Mouse (Mus musculus): ENCODE results near the gene Dhcr24. TPM values are rescaled to one million over a fixed set of nuclear protein-coding genes. Genes with fewer than 3 reads are reported as not detected.

The Dhcr24 gene
- polyA plus RNA-seq, 1 experiment from 2014 or later, result 6.7 TPM

- H3K9ac ChIP-seq (replicated peaks), result peak overlapping the region; percentile 88
- H3K27ac ChIP-seq (replicated peaks), result no peak overlapping the region
- peaks cover 33% of the 10 kb centered on the region for H3K4me1 ChIP-seq
- 49% methylated on average over 9 of the region's 9 CpGs for WGBS
- no peaks in the 10 kb centered on the region for H3K27me3 ChIP-seq
- peak overlapping the region; percentile 87 for H3K4me2 ChIP-seq (replicated peaks)
- no peaks in the 10 kb centered on the region for H3K9me3 ChIP-seq
- ATAC-seq (ENCODE audit: low FRiP score, low read depth), result no peak
- H3K36me3 ChIP-seq, result peaks cover 42% of the 10 kb centered on the region
- H3K4me3 ChIP-seq, result peak overlapping the region; percentile 90
Observed at GRCm38 (mm10) chr4:106562837-106563790, 2.3 kb downstream of the Dhcr24 start.

DNA sequence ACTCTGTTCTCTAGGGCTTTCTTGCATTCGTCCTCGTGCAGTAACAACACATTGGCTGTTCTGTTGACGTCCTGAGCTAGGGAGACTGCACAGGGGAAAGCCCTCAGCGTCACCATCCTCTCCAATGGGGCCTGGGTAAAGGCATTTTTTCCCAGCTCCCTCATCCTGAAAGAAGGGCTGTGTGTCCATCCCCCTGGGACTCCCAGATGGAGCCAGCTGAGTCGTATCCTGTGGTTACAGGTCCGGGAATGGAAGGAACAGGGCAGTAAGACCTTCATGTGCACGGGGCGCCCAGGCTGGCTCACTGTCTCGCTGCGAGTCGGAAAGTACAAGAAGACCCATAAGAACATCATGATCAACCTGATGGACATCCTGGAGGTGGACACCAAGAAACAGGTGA, 3.3 kb downstream of the Dhcr24 start:
- Histone ChIP-seq H3K4me3 (no peak overlapping the region), H3K27me3 (no peaks in the 10 kb centered on the region), H3K9ac (replicated peaks) (no peak overlapping the region)

DNA sequence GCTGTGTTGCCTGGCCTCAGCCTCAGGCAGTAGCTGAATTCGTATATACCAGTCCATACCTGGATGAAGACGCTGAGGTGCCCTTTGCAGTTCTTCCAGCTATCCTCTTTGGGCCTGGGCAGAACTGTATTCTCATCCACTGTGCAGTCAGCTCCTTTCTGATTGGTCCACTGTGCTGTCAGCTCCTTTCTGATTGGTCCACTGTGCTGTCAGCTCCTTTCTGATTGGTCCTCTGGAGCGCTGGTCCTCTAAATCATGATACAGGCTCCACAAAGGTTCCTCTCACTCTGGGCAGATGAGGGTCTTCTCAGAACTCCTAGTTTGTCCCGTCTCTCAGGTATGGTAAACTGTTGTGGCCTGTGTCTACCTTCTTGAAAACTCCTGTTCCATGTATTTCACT, 8.8 kb downstream of the Dhcr24 start:
- no peaks in the 10 kb centered on the region for H3K9me3 ChIP-seq
- peaks cover 94% of the 10 kb centered on the region for H3K36me3 ChIP-seq
- WGBS, result 90% methylated on average over 4 of the region's 4 CpGs
- H3K4me1 ChIP-seq, result no peaks in the 10 kb centered on the region
- no peak for ATAC-seq (ENCODE audit: low FRiP score, low read depth)
- H3K4me3 ChIP-seq, result no peak overlapping the region
- H3K9ac ChIP-seq (replicated peaks), result no peak overlapping the region
- no peak overlapping the region for H3K27ac ChIP-seq (replicated peaks)
- no peaks in the 10 kb centered on the region for H3K27me3 ChIP-seq
- no peak overlapping the region for H3K4me2 ChIP-seq (replicated peaks)

More for the DNA sequence above, 3.3 kb downstream of the Dhcr24 start:
- 86% methylated on average over 11 of the region's 11 CpGs for WGBS
- Histone ChIP-seq H3K4me1 (peaks cover 33% of the 10 kb centered on the region), H3K4me2 (replicated peaks) (peak overlapping the region; percentile 87), H3K36me3 (peaks cover 48% of the 10 kb centered on the region), H3K27ac (replicated peaks) (no peak overlapping the region), H3K9me3 (no peaks in the 10 kb centered on the region)
- no peak for ATAC-seq (ENCODE audit: low FRiP score, low read depth)

DNA sequence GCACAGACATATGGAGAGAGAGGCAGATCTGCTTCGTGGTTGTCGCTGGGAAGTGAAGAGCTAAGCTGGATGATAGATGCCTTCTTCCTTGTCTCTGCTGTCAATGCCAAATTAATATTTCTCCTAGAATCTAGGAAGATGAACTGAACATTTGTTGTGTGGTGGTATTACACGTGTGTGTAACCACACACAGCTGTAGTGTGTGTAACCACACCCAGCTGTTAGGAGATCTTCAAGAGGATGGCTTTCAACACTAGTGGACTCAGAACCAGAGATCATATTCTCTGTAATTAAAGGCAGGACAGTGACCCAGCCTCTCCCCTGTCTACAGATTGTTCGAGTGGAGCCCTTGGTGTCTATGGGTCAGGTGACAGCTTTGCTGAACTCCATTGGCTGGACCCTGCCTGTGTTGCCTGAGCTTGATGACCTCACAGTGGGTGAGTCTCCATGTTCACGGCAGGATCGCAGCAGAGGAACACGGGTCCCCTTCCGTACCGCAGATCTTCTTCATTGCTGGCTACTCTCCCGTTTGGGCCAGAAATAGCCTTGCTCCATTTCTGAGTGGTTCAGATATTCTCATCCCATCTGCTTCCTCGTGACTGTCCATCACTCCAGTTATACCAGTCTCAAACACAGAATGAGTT, 10.4 kb downstream of the Dhcr24 start:
- no peaks in the 10 kb centered on the region for H3K9me3 ChIP-seq
- no peak overlapping the region for H3K4me2 ChIP-seq (replicated peaks)
- no peak for ATAC-seq (ENCODE audit: low FRiP score, low read depth)
- H3K36me3 ChIP-seq, result peaks cover 94% of the 10 kb centered on the region
- H3K9ac ChIP-seq (replicated peaks), result no peak overlapping the region
- H3K4me3 ChIP-seq, result no peak overlapping the region
- no peak overlapping the region for H3K27ac ChIP-seq (replicated peaks)
- H3K4me1 ChIP-seq, result no peaks in the 10 kb centered on the region
- no peaks in the 10 kb centered on the region for H3K27me3 ChIP-seq
- 90% methylated on average over 11 of the region's 11 CpGs for WGBS

- H3K4me1 ChIP-seq, result no peaks in the 10 kb centered on the region
- no peaks in the 10 kb centered on the region for H3K9me3 ChIP-seq
- no peak overlapping the region for H3K27ac ChIP-seq (replicated peaks)
- H3K36me3 ChIP-seq, result peaks cover 99% of the 10 kb centered on the region
- no peak overlapping the region for H3K4me2 ChIP-seq (replicated peaks)
- 95% methylated on average over 8 of the region's 8 CpGs for WGBS
- H3K9ac ChIP-seq (replicated peaks), result no peak overlapping the region
- no peak overlapping the region for H3K4me3 ChIP-seq
- ATAC-seq (ENCODE audit: low FRiP score, low read depth), result no peak
- H3K27me3 ChIP-seq, result no peaks in the 10 kb centered on the region
Observed at GRCm38 (mm10) chr4:106575022-106575421, 14.2 kb downstream of the Dhcr24 start.

DNA sequence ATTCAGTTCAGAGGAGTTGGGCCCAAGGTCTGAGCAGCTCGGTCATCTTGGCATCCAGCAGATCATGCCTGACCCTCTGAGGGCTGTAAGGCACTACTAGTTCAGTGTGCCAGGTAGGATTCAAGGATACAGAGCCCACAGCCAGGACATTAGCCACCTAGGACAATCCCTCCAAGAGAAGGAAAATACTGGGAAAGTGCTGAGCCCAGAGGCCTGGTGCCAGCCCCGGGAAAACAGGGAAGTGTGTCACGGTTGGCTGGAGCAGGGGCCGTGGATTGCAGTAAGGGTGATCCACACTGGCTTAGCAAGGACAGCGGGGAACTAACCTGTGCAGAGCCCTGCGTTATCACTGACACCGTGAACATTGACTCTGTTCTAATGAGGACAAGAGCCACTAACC, 16.7 kb downstream of the Dhcr24 start:
- Histone ChIP-seq H3K4me2 (replicated peaks) (no peak overlapping the region), H3K36me3 (peaks cover 100% of the 10 kb centered on the region), H3K27ac (replicated peaks) (no peak overlapping the region), H3K4me1 (no peaks in the 10 kb centered on the region), H3K9ac (replicated peaks) (no peak overlapping the region), H3K9me3 (no peaks in the 10 kb centered on the region), H3K4me3 (no peak overlapping the region), H3K27me3 (no peaks in the 10 kb centered on the region)
- no peak for ATAC-seq (ENCODE audit: low FRiP score, low read depth)
- WGBS, result 82% methylated on average over 7 of the region's 7 CpGs

DNA sequence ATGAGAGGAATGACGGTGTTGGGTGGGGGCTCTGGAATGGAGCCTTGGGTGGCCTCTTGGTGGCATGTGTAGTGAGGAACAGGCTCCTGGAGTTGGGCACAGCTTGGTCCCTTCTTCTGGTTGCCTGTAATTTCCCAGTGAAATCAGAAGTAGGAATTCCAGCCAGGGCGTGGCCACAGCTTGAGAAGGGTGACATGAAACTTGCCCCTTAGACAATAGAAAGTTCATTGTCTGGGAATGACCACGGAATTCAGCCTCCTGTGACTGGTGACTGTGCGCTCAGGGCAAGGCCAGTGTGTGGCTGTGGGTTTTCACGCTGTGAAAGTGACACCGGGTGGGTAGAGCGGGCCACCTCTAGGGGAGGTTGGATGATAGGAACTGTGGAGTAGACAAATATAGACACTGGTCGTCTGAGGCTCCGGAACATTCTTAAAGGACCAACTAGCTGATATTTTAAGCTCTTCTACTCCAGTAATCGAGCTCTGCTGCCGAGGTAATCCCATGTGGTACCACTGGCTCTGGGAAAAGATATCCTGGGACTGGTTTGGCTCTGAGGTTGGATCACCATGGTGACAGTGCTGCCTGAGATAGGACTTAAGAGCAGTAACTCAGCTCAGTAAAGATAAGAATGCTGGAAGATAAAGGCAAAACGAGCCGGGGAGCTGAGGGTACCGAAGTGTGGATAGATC, 20.5 kb downstream of the Dhcr24 start:
- H3K36me3 ChIP-seq, result peaks cover 98% of the 10 kb centered on the region
- H3K4me1 ChIP-seq, result no peaks in the 10 kb centered on the region
- no peaks in the 10 kb centered on the region for H3K27me3 ChIP-seq
- no peaks in the 10 kb centered on the region for H3K9me3 ChIP-seq
- no peak for ATAC-seq (ENCODE audit: low FRiP score, low read depth)
- no peak overlapping the region for H3K9ac ChIP-seq (replicated peaks)
- no peak overlapping the region for H3K4me3 ChIP-seq
- no peak overlapping the region for H3K27ac ChIP-seq (replicated peaks)
- no peak overlapping the region for H3K4me2 ChIP-seq (replicated peaks)
- WGBS, result 88% methylated on average over 14 of the region's 14 CpGs

GRCm38 (mm10) chr4:106581865-106582204, 21.0 kb downstream of the Dhcr24 start:
- Histone ChIP-seq H3K9ac (replicated peaks) (no peak overlapping the region), H3K4me1 (no peaks in the 10 kb centered on the region), H3K27ac (replicated peaks) (no peak overlapping the region), H3K36me3 (peaks cover 98% of the 10 kb centered on the region), H3K4me2 (replicated peaks) (no peak overlapping the region), H3K9me3 (no peaks in the 10 kb centered on the region), H3K27me3 (no peaks in the 10 kb centered on the region), H3K4me3 (no peak overlapping the region)
- WGBS, result 95% methylated on average over 15 of the region's 15 CpGs
- ATAC-seq (ENCODE audit: low FRiP score, low read depth), result no peak

DNA sequence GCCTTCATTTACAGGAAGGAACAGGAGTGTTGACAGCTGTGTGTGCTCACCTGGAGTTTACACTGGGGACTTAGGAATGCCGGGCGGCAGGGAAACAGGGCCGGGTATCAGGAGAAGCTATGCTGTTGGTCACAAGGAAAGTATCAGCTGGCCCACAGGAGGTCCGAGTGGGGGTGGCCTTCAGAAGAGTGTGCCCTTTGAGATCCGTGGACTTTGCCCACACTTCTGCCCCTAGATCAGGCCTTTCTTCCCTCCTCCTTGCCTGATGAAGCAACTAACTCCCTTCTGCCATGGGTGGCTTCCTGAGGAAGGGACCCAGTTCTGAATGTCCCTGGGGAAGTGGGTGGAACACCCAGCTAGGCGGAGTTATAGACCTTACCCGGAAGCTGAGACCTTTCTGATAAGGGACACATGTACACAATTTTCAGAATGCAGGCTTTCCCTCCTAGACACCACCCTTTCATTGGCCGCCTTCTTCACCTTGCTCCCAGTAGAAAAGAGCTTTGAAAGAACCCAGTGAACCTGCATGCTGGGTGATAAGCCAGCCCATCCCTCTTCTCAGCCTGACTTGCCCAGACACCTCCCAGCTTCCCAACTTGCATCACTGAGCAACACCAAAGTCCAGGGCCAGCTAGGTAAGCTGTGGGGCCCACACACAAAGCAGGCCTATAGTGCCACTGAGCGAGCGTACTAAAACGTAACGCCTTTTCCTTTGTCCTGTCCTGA, 21.8 kb downstream of the Dhcr24 start:
- 90% methylated on average over 12 of the region's 12 CpGs for WGBS
- no peak overlapping the region for H3K27ac ChIP-seq (replicated peaks)
- H3K4me2 ChIP-seq (replicated peaks), result no peak overlapping the region

GRCm38 (mm10) chr4:106584665-106585064, 23.8 kb downstream of the Dhcr24 start:
- ATAC-seq (ENCODE audit: low FRiP score, low read depth), result no peak
- H3K4me2 ChIP-seq (replicated peaks), result no peak overlapping the region
- no peak overlapping the region for H3K9ac ChIP-seq (replicated peaks)
- no peak overlapping the region for H3K4me3 ChIP-seq
- no peaks in the 10 kb centered on the region for H3K4me1 ChIP-seq
- H3K36me3 ChIP-seq, result peaks cover 96% of the 10 kb centered on the region
- 90% methylated on average over 4 of the region's 4 CpGs for WGBS
- H3K27ac ChIP-seq (replicated peaks), result no peak overlapping the region
- no peaks in the 10 kb centered on the region for H3K27me3 ChIP-seq
- no peaks in the 10 kb centered on the region for H3K9me3 ChIP-seq

More for the DNA sequence above, 21.8 kb downstream of the Dhcr24 start:
- Histone ChIP-seq H3K4me1 (no peaks in the 10 kb centered on the region), H3K9me3 (no peaks in the 10 kb centered on the region), H3K27me3 (no peaks in the 10 kb centered on the region), H3K9ac (replicated peaks) (no peak overlapping the region), H3K4me3 (no peak overlapping the region), H3K36me3 (peaks cover 98% of the 10 kb centered on the region)
- no peak for ATAC-seq (ENCODE audit: low FRiP score, low read depth)

GRCm38 (mm10) chr4:106587075-106587474, 26.2 kb downstream of the Dhcr24 start:
- peaks cover 86% of the 10 kb centered on the region for H3K36me3 ChIP-seq

More at GRCm38 (mm10) chr4:106587075-106587474, 26.2 kb downstream of the Dhcr24 start:
- no peaks in the 10 kb centered on the region for H3K9me3 ChIP-seq
- WGBS, result 88% methylated on average over 6 of the region's 6 CpGs
- H3K9ac ChIP-seq (replicated peaks), result no peak overlapping the region
- no peaks in the 10 kb centered on the region for H3K4me1 ChIP-seq
- H3K27ac ChIP-seq (replicated peaks), result no peak overlapping the region
- H3K4me2 ChIP-seq (replicated peaks), result no peak overlapping the region
- no peaks in the 10 kb centered on the region for H3K27me3 ChIP-seq
- no peak for ATAC-seq (ENCODE audit: low FRiP score, low read depth)
- no peak overlapping the region for H3K4me3 ChIP-seq
